Mouse (Mus musculus) lung, postnatal 0 days (tissue): ENCODE results near the gene Esrrg.

Source experiments
- CTCF ChIP-seq: IDR thresholded peaks from 2 replicates; pipeline ENCODE4 v1.5.1; 2016; ENCODE audit warnings: antibody characterized with exemption, mild to moderate bottlenecking
- EP300 ChIP-seq: IDR thresholded peaks from 2 replicates; pipeline ENCODE4 v1.6.1; 2016; ENCODE audit warnings: antibody characterized with exemption, mild to moderate bottlenecking, control low read depth

DNA sequence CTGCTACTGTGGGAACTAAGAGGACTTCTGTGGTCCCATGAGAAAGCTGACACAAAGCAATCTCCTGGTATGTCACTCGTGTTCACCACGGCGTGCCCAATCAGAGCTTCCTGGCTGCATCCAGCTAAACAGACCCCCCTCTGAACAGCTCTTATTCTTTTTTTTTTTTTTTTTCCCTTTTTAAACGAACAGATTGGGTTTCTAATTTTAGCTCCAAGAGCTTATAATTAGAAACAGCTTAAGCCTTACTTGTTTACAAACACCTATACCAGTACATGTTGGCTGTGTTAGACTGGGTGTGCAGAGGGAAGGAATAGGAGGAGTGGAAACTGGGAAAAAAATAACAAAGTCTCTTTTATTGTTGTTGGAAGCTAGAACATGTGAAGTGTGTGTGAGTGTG, 86.3 kb downstream of the Esrrg start:
- TF ChIP-seq CTCF (no peak), EP300 (no peak)
